Mouse (Mus musculus) urinary bladder, adult 2 months (tissue): ENCODE data around the gene Tmem163. TPM values are rescaled to one million over a fixed set of nuclear protein-coding genes. Genes with fewer than 3 reads are reported as not detected.

ENCODE experiments used
- DNase-seq: peaks from one replicate; pipeline ENCODE4 v3.0.0; 2022; ENCODE audit warnings: low spot score
- polyA plus RNA-seq: library from polyadenylated mRNA; depleted of rRNA; stranded (reverse); fragments of >200 nt; gene quantifications from 2 replicates; pipeline ENCODE4 v1.2.3, GENCODE M21; 2012

Tmem163 gene
- polyA plus RNA-seq, 1 experiment, result 0.21 TPM

DNA sequence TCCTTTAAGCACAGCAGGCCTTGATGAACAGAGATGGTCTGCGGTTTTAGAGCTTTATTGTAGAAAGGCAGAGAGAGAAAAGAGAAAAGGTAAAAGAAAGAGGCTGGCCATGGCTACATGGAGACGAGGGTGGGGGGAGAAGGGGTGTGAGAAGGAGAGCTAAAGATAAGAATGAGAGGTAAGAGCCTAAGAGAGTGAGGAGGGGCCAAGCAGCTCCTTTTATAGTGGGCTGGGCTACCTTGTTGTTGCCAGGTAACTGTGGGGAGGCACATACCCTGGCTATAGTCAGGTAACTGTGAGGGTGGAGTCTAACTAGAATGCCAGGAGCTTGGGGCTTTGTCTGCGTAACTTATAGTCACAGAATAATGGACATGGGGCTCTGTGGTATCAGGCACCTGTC lies 110.7 kb downstream of the Tmem163 start:
- DNase-seq, result no peak

DNA sequence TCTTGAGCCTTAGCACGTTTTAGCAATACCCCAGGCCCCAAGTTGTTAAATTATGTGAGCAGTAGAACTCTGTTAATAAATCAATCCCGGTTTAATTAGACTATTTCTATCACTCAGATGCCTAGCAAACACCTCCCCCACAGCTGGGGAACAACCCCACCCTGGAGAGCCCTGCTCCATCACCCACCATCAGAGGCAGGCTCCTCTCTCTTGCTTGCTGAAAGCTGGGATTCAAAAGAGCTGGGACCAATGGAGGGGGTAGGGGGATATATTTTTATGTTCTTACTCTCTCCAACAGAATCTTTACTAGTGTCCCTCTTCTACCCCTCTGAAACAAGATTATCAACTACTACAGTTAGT lies 122.9 kb downstream of the Tmem163 start:
- DNase-seq, result no peak

DNA sequence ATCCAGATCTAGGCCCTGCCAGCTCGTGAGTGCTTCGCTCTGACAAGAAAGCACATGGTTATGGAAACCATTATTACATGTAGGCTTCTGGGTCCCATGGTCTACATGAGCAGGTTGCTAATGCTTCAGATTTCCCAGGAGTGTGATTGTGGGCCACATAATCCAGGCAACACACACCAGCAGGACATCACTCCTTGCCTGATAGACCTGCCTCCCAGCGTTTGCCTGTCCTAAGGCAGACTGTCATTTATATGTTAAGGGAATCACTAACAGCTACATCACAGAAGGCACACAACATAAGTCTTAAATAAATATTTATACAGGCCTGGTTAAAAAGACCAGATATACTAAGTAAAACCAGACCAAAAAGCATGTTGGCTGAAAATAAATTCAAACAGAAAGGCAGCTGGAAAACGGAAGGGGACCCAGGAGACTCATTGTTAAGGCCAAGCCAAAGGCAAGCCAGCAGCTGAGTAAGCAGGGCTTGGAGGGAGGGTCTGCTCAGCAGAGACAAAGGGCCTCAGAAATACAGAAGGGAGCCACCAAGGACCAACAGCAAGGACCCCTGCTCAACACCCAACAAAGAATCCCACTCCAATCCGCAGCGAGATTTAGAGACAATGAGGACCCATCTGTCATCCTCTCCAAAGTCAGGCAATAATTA lies 123.4 kb downstream of the Tmem163 start:
- DNase-seq, result no peak

DNA sequence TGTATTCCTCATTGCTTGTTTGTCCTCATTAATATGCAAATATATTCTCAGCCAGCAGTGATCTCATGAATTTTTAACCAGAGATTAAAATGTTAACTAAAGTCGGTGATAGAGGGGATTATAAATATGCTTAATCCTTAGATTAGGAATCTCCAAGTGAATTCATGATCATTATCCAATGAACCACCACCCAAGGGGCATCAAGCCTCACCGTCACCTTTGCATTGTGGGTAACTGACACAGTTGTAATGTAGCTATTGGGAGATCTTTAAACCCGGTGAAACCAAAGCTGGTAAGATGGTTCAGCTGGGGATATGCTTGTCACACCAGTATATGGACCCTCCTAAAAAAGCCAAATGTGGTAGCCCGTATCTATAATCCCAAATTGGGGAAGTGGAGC lies 131.3 kb downstream of the Tmem163 start:
- DNase-seq, result no peak

GRCm38 (mm10) chr1:127542756-127543155 lies 136.6 kb downstream of the Tmem163 start:
- no peak for DNase-seq

- no peak for DNase-seq
These were observed 137.4 kb downstream of the Tmem163 start for GRCm38 (mm10) chr1:127541931-127542330.

DNA sequence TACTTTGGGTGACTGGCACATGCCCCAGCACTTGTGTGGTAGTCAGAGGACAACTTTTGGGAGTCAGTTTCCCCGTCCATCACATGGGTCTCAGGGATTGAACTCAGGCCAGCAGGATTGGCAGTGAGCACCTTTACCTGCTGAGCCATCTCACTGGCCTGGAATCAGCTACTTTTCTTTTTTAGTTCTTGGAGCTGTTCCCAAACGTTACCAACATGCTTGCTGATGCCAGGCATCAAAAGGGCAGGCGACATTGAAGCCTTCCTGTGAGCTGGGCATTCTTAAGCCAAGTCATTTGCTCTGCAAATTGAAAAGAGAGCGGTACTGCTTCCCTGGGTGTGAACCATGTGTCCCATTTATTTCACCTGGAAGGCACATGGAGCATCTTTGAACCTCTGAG lies 137.8 kb downstream of the Tmem163 start:
- no peak for DNase-seq

DNA sequence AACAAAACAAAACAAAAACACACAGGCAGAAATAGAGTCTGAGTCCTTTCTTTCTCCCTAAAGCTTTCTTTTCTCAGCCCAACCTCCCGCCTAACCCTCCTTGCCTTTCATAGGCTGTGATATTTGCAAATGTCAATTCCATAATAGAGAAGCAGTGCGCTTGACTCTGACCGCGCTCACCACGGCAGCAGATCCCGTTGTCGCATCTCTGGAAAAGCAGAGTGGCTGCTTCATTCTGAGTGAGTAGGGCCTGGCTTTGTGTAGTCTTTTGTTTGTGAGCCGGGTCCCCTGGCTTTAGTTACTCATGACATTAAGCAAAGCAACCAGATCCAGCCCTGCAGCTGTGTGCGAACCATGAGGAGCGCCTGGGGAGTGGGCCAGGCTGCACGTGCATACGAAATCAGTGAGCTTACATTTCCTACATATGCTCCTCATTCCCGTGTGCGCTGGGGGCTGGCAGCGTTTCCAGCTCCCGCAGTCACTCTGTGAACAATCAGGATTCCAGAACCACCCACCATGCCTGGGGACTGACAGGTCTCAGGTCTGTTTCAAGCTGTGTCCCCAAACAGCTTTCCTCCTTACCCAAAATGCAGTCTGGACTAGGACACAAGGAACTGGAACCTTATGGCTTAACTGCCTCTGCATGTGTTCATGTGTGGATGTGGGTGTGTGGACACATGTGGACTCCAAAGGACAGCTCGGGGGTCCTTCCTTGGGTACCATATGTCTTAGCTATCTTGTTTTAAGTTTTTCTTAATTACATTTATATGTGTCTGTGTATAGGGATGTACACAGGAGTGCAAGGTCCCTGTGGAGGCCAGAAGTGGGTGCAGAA lies 141.9 kb downstream of the Tmem163 start:
- DNase-seq, result no peak

DNA sequence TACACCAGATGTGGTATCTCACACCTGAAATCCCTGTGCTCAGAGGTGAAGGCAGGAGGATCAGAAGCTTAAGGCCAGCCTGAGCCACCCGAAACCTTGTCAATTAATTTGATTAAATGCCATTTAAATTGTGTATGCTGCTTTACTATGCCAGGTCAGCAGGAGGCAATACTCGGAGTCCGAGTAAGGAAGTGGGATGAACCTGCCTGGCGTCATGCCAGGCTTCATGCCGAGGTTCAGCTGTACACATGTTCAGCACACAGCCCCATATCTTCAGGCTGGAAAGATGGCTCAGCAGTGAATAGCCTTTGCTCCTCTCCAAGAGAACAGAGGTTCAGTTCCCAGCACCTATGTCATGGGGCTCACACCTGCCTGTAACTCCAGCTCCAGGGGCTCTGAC lies 142.9 kb downstream of the Tmem163 start:
- no peak for DNase-seq

DNA sequence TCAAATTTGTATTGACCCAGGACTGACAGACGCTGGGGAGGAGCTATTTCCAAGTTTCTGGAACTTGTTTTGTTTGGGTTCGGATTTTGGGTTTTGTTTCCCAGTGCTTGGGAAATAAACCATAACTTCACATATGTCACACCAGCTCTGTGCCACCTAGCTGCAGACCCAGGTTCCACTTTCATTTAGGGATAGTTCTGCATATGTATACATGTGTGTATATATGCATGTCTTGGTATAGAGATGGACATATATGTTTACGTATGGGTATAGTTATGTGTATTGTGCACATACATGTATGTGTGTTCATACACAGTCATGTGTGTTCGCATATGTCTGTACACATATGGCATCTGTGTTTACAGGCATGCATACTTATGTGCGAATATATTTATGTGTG lies 147.6 kb downstream of the Tmem163 start:
- no peak for DNase-seq

- no peak for DNase-seq
These were observed 148.3 kb downstream of the Tmem163 start for GRCm38 (mm10) chr1:127530849-127531580.

DNA sequence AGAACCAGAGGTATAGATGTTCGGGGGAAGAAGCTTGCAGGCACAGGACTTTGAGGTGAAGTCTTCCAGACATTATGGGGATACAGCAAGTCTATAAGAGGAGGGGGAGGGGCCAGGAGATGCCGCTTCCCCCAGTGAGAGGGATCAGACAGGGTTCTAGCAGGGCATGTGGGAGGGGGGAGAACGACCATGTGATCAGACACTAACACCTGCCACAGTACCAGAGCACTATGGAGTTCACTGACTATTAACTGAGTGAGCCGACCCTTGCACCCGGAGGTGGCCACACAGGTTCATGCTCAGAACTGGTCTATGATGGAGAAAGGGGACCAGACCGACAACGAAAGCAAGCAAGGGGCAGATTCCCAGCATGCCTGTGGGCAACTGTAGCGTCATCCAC lies 156.0 kb downstream of the Tmem163 start:
- no peak for DNase-seq

DNA sequence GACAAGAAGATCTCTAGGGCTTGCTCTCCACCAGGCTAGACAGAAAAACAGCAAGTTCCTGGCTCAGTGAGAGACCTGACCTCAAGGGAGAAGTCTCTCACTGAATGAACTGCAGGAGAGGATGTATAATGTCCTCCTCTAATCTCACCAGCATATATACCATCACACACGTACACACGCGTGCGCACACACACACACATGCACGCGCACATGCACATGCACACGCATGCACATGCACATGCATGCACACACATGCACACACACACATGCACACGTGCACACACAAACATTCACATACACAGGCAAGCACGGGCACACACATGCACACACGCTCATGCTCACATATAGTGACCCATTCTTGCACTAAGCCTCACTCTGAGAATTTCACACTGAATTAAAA lies 164.5 kb downstream of the Tmem163 start:
- no peak for DNase-seq

- no peak for DNase-seq
These were observed 164.9 kb downstream of the Tmem163 start for GRCm38 (mm10) chr1:127514479-127514878.

DNA sequence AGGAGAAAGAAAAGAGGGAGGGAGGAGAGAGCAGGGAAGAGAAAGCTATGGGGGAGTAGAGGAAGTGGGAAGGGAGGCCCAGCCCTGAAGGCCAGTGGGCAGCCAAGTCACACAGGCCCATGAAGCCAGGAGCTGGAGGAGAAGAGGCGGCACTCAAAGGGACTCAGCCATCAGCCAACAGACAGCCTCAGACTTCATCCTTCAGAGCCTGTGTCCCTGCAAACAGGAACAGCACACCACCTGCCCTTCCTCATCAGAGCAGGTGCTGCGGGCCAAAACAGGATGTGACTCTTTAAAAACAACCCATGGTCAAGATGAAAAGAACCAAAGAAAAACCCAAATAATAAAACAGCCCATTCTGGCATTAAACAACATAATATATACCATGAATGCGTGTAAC lies 165.7 kb downstream of the Tmem163 start:
- DNase-seq, result no peak

DNA sequence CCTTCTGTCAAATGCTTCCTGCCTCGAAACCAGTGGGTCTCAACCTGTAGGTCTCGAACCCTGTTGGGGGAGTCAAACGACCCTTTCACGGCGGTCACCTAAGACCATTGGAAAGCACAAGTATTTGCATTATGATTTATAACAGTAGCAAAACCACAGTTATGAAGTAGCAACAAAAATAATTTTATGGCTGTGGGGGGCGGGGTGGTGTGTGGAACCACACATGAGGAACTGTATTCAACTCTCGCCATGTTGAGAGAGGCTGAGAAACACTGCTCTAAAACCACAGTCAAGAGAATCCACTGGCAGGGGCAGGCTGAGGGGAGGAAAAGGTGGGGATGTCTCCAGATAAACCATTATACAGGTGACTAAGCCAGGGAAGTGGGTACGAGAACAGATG lies 166.2 kb downstream of the Tmem163 start:
- no peak for DNase-seq

GRCm38 (mm10) chr1:127512709-127513108 lies 166.6 kb downstream of the Tmem163 start:
- DNase-seq, result no peak

DNA sequence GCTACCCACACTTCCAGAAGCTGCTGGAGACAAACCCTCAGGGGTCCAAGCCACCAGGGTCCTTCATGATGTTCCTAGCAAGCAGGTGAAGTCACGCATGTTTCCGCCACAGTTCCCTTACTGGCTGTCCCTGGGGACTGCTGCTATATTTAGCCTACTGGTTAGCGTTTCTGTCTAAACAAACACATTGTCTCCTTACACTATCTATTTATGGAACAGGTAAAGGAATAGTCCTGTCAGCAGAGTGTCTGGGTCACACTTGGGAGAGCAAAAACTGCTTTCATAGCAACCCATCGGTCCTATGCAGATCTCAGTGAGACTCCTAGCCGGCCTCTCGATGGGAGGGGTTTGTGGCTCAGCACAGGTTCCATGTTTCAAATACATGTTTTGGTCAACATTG lies 168.0 kb downstream of the Tmem163 start:
- DNase-seq, result no peak

GRCm38 (mm10) chr1:127508921-127509320 lies 170.4 kb downstream of the Tmem163 start:
- no peak for DNase-seq

GRCm38 (mm10) chr1:127508067-127508739 lies 171.1 kb downstream of the Tmem163 start:
- no peak for DNase-seq

- DNase-seq, result no peak
These were observed 172.2 kb downstream of the Tmem163 start for GRCm38 (mm10) chr1:127507042-127507650.

DNA sequence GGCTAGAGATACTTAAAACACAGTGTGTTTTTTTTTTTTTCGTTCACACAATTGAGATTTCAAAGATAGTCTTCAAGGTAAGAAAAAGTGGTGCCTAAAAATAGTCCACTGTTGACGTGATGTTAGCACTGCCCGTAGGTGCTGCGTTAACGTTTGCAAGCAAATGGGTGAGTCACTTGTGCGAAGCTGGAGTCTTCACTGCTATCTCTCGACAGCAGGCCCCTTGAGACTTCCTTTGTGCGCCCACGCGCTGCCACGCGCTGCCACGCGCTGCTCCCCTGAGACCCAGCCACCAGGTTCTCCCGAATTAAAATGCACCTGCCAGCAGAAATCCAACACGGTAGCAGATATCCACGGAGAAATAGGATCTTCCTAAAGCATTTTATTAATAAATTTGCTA lies 178.6 kb downstream of the Tmem163 start:
- no peak for DNase-seq
